In the genomic region with DNA sequence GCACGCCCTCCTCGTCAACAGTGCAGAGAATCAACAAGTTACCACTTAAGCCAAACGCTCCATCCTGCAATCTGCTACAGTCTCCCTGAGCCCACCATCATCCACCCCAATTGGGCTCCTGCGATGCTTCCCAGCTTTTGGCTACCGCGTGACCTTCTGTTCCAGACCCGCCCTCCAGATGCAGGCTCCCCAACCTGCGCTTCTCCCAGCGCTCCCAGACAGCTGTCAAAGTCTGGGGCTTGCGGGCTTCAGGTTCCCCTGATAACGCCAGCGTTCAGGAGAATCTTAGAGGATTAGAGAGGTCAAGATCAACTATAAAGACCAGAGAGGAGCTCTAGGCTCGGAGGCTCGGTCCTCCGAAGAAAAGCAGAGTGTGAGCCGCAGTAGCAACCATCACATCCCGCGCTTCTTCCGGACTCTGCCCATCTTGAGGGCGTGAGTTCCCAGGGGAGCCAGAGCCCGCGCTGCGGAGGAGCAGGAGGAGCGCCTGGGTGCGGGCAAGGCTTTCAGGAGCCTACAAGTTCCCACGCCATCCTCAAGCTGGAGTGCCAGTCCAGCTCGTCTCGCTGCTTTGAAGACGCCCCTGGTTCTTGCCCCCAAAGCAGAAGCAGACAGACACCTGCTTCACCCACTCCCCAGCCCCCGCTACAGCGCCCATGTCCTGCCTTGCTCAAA, we compare ENCODE assay signal across 8 mouse cellular contexts. TPM values are rescaled to one million over a fixed set of nuclear protein-coding genes. Genes with fewer than 3 reads are reported as not detected.
A peak's percentile ranks its signal among the peaks of the same experiment; 100 is the strongest.
DNase-seq lines count a peak whose midpoint lies in the region; ATAC-seq and TF ChIP-seq lines count a peak whose summit lies in the region.

No protein-coding gene starts in this region.

- H3K4me1 ChIP-seq in kidney, adult 2 months (ENCODE audit: control insufficient read depth, insufficient read depth, low read length), result no peaks in the 10 kb centered on the region
- H3K4me1 ChIP-seq in forebrain, embryonic 12.5 days, result peaks cover 13% of the 10 kb centered on the region
- H3K4me1 ChIP-seq in neural tube, embryonic 14.5 days (ENCODE audit: control insufficient read depth, insufficient read depth, low read length), result peaks cover 7% of the 10 kb centered on the region; the same call in 1 of the 2 replicates

- TF ChIP-seq CTCF in kidney, adult 2 months (conservative IDR thresholded peaks at IDR 0.05; ENCODE audit: insufficient read depth, insufficient read length, low read depth, low read length), result no peak
- no peak for TF ChIP-seq CTCF in brain, embryonic 14.5 days (IDR thresholded peaks at IDR 0.05; ENCODE audit: borderline replicate concordance, extremely low read depth, insufficient read depth, insufficient read length)

- intact Hi-C loops in left cerebral cortex, postnatal 36 days (cut with DNase I), result loop anchor here (5.0 to 10.0 kb wide), 6 partner anchors 210 to 735 kb away; no protein-coding TSS in a partner anchor

- ATAC-seq in forebrain, embryonic 12.5 days (ENCODE audit: low FRiP score), result peak; percentile 33
- ATAC-seq in neural tube, embryonic 14.5 days (ENCODE audit: low read depth), result no peak
- ATAC-seq in granulocyte monocyte progenitor cell, adult 5-6 weeks (replicated peaks; ENCODE audit: poor library complexity, severe bottlenecking), result no peak

- no peaks in the 10 kb centered on the region for H3K36me3 ChIP-seq in kidney, adult 2 months (ENCODE audit: control insufficient read depth, insufficient read depth, low read length)
- H3K36me3 ChIP-seq in forebrain, embryonic 12.5 days (replicated peaks), result no peaks in the 10 kb centered on the region
- H3K36me3 ChIP-seq in neural tube, embryonic 14.5 days (ENCODE audit: control insufficient read depth, insufficient read depth, low read length), result no peaks in the 10 kb centered on the region

- no peaks in the 10 kb centered on the region for H3K9me3 ChIP-seq in forebrain, embryonic 12.5 days
- H3K9me3 ChIP-seq in neural tube, embryonic 14.5 days (ENCODE audit: control insufficient read depth, low read length), result no peaks in the 10 kb centered on the region

- H3K4me2 ChIP-seq in forebrain, embryonic 12.5 days, result peak overlapping the region; percentile 93
- H3K4me2 ChIP-seq in neural tube, embryonic 14.5 days (ENCODE audit: low read depth, low read length), result peak overlapping the region; percentile 85

- TF ChIP-seq POLR2A in kidney, adult 2 months (IDR thresholded peaks at IDR 0.05; ENCODE audit: low read depth, low read length), result no peak
- TF ChIP-seq POLR2A in brain, embryonic 14.5 days (IDR thresholded peaks at IDR 0.05; ENCODE audit: borderline replicate concordance, extremely low read depth, insufficient read depth, insufficient read length, poor library complexity, severe bottlenecking), result no peak

- H3K4me3 ChIP-seq in kidney, adult 2 months (ENCODE audit: insufficient read depth, low read depth, low read length), result peak overlapping the region; percentile 32
- H3K4me3 ChIP-seq in forebrain, embryonic 12.5 days (replicated peaks), result peak overlapping the region; percentile 69
- peak overlapping the region; percentile 71 for H3K4me3 ChIP-seq in neural tube, embryonic 14.5 days (ENCODE audit: low read depth, low read length)

- no peak overlapping the region for H3K27ac ChIP-seq in kidney, adult 2 months (ENCODE audit: insufficient read depth, low read depth, low read length)
- no peak overlapping the region for H3K27ac ChIP-seq in forebrain, embryonic 12.5 days
- H3K27ac ChIP-seq in neural tube, embryonic 14.5 days (ENCODE audit: low read depth, low read length), result no peak overlapping the region

- WGBS in kidney, adult 2 months, result 4% methylated on average over 31 of the region's 31 CpGs
- under 1% methylated on average over 31 of the region's 31 CpGs for WGBS in forebrain, embryonic 12.5 days
- WGBS in neural tube, embryonic 14.5 days, result 1% methylated on average over 31 of the region's 31 CpGs

- no peaks in the 10 kb centered on the region for H3K27me3 ChIP-seq in kidney, adult 2 months (replicated peaks; ENCODE audit: control insufficient read depth, insufficient read depth, low read length)
- peaks cover 48% of the 10 kb centered on the region for H3K27me3 ChIP-seq in forebrain, embryonic 12.5 days
- peaks cover 6% of the 10 kb centered on the region; the same call in 1 of the 2 replicates for H3K27me3 ChIP-seq in neural tube, embryonic 14.5 days (ENCODE audit: control insufficient read depth, insufficient read depth, low read length)

- no peak for DNase-seq in kidney, adult 2 months
- DNase-seq in kidney, postnatal 25 days, result no peak
- DNase-seq in brain, embryonic 14.5 days (ENCODE audit: low read depth), result peak; percentile 37
- DNase-seq in left cerebral cortex, postnatal 36 days (ENCODE audit: low spot score in 2 of 2), result peak; percentile 41 to 62
- DNase-seq in urinary bladder, postnatal 14 days (ENCODE audit: low spot score), result no peak

- H3K9ac ChIP-seq in forebrain, embryonic 12.5 days, result peak overlapping the region; percentile 64
- peak overlapping the region; percentile 75 for H3K9ac ChIP-seq in neural tube, embryonic 14.5 days (replicated peaks; ENCODE audit: low read depth, low read length)

RNA-seq across cellular contexts. Expression of gene Clstn2, which starts 0.9 kb away (rescaled TPM):
- 1.7 and 1.9 TPM in 2 replicates for polyA plus RNA-seq in kidney, adult 2 months (2012; rRNA removed)
- 18.0 and 25.1 TPM in 2 replicates for polyA plus RNA-seq in brain, embryonic 14.5 days (2012; rRNA removed)
- polyA plus RNA-seq in forebrain, embryonic 12.5 days (2016; fragmentation: Nextera tagmentation; extraction: Ambion mirVana), result 2.8 and 3.1 TPM in 2 replicates
- 10 to 100 TPM; 83.0 to 89.2 TPM for total RNA-seq in left cerebral cortex, postnatal 36 days (2021)
- 25.1 and 25.2 TPM in 2 replicates for polyA plus RNA-seq in neural tube, embryonic 14.5 days (2014; fragmentation: Nextera tagmentation; extraction: Ambion mirVana)
- total RNA-seq in granulocyte monocyte progenitor cell, adult 5-6 weeks (2014; fragmentation: Nextera tagmentation), result not detected in 2 replicates
- not detected in 2 replicates for total RNA-seq in granulocyte monocyte progenitor cell, adult 5-6 weeks (2017)

Comparison
In these comparisons a context has a peak if more than half of its experiments do, and no peak if none do; other contexts are left out.
1. DNase-seq: peak in brain, embryonic 14.5 days (single experiment) and left cerebral cortex, postnatal 36 days (2 of 2); none in kidney, adult 2 months (single experiment), kidney, postnatal 25 days (0 of 2) and urinary bladder, postnatal 14 days (single experiment).
2. Peak in every context shown above with its lines, with median percentiles within 50 percentile points of each other: H3K4me3 ChIP-seq.